Mouse (Mus musculus): ENCODE results near the gene Rnf19b.

DNA sequence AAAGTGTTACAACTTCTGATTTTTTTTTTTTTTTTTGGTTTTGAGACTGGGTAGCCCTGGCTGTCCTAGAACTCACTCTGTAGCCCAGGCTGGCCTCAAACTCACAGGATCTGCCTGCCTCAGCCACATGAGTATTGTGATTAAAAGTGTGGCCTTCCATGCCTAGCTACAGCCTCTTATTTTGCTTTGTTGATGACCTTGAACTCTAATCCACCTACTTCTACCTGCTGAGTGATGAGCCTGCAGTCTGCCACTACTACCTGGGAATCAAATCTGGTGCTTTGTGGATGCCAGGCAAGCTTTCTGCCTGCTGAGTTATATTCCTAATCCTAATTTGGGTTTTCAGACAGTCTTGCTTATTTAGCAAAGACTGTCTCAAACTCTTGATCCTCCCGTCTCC lies 3.4 kb downstream of the Rnf19b start:
- no peak for TF ChIP-seq CTCF (IDR thresholded peaks at IDR 0.05; ENCODE audit: low read depth, low read length)
- TF ChIP-seq POLR2A (IDR thresholded peaks at IDR 0.05; ENCODE audit: extremely low read depth, insufficient read depth, low read length): no peak

Measured in liver, adult 2 months (tissue).